Mouse (Mus musculus): Measurements from ENCODE around the gene Clec4d. TPM values are rescaled to one million over a fixed set of nuclear protein-coding genes. Genes with fewer than 3 reads are reported as not detected.
"Not testable (repeated sequence)": the region's sequence is repeated elsewhere in the genome, so short reads cannot be mapped to it uniquely, and the experiment has no call there.

The Clec4d gene
- 2.5 and 6.1 TPM in 2 replicates for total RNA-seq (2015; ENCODE audit: low replicate concordance)
- 1.1 and 2.2 TPM in 2 replicates for total RNA-seq (2017; ENCODE audit: low replicate concordance)

- peak; percentile 64 for ATAC-seq (replicated peaks; ENCODE audit: low FRiP score, poor library complexity, severe bottlenecking)
These were observed at the start of gene Clec4d for GRCm38 (mm10) chr6:123261555-123262161. Clec4d (plus strand) TSS chr6:123262111.

DNA sequence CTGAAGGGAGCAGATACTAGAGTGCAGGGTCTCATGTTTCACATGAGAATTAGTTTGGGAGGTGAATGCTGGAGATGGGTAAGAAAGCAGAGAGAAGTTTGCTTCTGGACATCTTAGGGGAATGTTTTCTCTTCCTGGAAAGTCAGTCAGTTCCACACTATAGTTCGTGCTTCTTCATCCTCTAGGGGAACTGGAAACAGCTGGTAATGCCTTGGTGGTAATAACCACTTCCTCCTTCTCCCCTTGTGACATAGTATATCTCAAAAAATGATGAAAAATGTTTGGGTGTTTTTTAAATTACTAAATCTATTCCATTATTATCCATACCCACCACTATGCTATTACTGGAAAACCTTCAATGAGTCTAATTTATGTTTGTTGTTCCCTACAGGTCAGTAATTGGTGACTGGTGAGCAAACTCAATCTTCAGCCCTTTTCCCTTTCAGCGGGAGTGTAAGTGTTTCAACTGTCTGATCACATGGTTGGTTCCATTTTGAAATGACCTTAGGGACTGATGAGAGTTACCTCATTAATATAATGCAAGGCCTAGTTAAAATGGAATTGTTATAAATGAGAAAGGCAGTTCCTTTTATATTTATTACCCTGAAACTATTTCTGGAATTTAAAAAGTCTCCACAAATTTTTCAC is 34.3 kb upstream of the Clec4d start:
- ATAC-seq (replicated peaks; ENCODE audit: low FRiP score, poor library complexity, severe bottlenecking), result no peak

- ATAC-seq (replicated peaks; ENCODE audit: low FRiP score, poor library complexity, severe bottlenecking), result no peak
These were observed 32.3 kb upstream of the Clec4d start, which contains the start of gene Clec4n for GRCm38 (mm10) chr6:123229644-123230043. Clec4n (plus strand) TSS chr6:123229843.

DNA sequence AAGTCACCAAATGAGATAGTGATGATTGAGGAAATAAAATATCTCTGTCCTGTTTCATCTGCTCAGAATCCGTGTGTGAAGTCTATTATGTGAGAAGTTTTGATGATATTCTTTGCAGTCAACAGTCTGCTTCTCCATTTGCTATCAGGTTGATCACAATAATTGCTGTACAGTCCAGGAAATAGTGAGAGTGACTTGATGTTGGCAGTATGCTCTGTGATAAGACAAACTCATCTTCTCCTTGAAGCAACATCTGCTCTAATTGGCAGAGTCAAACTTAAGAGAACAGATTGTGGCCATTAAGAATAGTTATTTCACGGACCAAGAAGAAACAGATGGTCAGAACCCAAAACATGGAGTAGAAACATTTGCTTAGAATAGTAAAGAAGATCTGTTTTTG is 30.8 kb upstream of the Clec4d start:
- ATAC-seq (replicated peaks; ENCODE audit: low FRiP score, poor library complexity, severe bottlenecking), result no peak

- no peak for ATAC-seq (replicated peaks; ENCODE audit: low FRiP score, poor library complexity, severe bottlenecking)
These were observed 24.3 kb upstream of the Clec4d start for GRCm38 (mm10) chr6:123237582-123237981.

DNA sequence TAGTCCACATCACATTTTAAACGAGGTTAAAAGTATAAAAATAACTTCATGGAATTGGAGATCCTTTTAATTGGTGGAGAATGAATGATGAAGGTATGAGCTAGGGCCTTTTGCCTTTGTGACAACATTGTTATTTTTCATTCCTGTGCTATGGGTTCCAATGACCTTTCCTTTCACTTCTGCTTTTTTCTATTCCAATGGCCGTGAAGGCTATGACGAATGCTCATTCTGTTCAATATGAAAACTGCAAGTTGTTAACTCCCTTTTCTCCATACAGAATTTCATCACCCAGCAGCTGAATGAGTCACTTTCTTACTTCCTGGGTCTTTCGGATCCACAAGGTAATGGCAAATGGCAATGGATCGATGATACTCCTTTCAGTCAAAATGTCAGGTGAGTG is 17.7 kb upstream of the Clec4d start:
- no peak for ATAC-seq (replicated peaks; ENCODE audit: low FRiP score, poor library complexity, severe bottlenecking)

GRCm38 (mm10) chr6:123248862-123249261 is 13.0 kb upstream of the Clec4d start:
- ATAC-seq (replicated peaks; ENCODE audit: low FRiP score, poor library complexity, severe bottlenecking), result not testable (repeated sequence)

- no peak for ATAC-seq (replicated peaks; ENCODE audit: low FRiP score, poor library complexity, severe bottlenecking)
These were observed 9.2 kb upstream of the Clec4d start for GRCm38 (mm10) chr6:123252735-123253134.

DNA sequence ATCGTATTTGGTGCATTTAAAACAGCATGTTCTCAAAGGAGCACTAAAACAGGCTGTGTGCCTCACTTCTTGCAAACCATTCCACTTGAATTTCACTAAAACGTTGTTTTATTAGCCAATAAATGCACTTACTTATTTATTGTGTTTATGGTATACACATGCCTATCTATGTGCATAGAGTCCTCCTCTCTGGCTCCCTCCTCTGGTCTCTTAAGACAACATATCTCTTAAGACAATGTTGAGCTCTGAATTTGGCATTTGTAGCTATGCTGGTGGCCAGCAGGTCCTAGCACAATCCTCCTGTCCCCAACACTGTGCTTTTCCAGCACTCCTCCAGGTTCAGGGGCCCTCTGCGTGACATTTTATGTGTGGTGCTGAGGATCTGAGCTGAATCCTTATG is 3.0 kb upstream of the Clec4d start:
- 0 out of 2 replicates have a peak, but pooled peaks have one; percentile 54 for ATAC-seq (replicated peaks; ENCODE audit: low FRiP score, poor library complexity, severe bottlenecking)

DNA sequence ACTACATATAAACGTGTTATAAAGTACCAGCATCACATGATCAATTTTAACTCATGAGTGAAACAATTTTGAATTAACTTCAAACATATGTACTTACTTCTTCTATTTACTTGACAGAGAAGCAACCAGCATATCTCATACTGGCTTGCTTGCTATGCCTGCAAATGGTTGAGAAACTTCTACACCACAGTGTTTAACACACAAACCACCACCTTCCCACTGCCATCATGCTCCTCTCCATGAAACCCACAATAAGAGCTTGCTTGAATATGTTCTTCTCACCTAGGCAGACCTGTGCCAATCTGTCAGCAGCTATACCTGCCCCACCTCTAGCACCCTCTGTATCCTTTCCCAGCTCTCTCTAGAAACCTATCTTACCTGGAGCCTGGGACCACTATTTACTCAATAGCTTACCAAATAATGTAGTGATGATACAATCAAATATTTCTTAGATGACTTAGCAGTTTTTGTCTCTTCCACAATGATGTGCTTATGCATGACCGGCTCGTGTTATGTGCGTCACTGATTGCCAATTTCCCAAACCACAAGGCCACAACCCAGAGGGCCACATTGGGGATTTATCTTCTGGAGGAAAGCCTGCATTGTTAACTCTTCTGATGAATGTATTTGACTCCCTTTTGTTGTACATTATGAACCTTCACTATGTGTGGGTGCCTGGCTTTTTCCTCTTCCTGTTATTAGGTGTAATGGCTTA is 1.9 kb upstream of the Clec4d start:
- no peak for ATAC-seq (replicated peaks; ENCODE audit: low FRiP score, poor library complexity, severe bottlenecking)

- no peak for ATAC-seq (replicated peaks; ENCODE audit: low FRiP score, poor library complexity, severe bottlenecking)
These were observed 1.0 kb upstream of the Clec4d start for GRCm38 (mm10) chr6:123260868-123261267.

DNA sequence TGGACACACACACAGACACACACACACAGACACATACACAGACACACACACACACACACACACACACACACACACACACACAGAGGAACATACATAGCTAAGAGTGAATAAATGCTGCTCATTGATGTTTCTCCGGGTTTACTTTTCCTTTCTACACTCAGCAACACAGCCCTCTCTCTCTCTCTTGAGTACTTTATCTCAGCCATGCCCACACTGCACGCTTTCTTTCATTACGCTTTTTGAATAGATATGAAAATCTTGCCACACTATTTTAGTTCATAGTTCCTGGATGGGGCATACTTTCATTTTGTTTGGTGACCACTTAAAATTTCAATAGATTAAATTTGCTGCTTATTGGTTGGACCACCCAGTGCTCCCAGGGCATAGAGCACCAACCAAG is 2.3 kb downstream of the Clec4d start:
- no peak for ATAC-seq (replicated peaks; ENCODE audit: low FRiP score, poor library complexity, severe bottlenecking)

DNA sequence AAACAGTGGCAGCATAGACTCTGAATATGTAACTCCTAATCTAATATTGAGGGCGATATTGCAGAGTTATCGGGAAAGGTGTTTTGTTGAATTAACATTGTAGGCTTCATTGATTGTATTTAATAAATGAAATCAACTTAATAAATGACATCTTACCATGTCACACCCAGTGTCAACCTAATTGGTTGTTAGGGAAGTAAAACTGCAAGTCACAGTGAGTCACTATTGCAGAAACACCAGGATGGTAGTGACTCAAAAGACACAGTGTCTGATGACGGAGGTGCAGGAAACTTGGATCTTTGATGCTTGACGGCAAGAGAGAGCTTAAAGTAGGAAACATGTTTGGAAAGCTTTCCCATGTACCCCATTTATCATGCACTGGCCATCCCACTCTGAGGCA is 3.9 kb downstream of the Clec4d start:
- ATAC-seq (replicated peaks; ENCODE audit: low FRiP score, poor library complexity, severe bottlenecking), result peak; percentile 74

GRCm38 (mm10) chr6:123266945-123267344 is 5.0 kb downstream of the Clec4d start:
- 0 out of 2 replicates have a peak, but pooled peaks have one; percentile 30 for ATAC-seq (replicated peaks; ENCODE audit: low FRiP score, poor library complexity, severe bottlenecking)

DNA sequence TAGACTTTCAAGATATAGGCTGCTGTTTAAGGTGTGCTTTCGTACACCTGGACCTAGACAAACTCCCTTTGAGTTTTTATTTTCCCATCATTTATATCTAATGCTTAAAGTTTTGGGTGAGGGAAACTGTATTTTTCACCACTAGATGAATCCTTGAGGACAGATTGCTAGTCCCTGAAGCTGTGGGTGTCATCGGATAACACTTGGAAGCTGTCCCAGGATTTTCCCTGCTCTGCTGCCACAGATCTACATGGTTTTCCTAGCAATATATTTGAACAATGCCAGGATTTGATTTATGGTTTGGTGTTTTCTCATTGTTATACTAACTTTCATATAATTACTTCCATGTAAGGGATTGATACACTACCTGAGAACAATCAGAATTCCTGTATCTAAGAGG is 17.5 kb downstream of the Clec4d start:
- ATAC-seq (replicated peaks; ENCODE audit: low FRiP score, poor library complexity, severe bottlenecking), result no peak

DNA sequence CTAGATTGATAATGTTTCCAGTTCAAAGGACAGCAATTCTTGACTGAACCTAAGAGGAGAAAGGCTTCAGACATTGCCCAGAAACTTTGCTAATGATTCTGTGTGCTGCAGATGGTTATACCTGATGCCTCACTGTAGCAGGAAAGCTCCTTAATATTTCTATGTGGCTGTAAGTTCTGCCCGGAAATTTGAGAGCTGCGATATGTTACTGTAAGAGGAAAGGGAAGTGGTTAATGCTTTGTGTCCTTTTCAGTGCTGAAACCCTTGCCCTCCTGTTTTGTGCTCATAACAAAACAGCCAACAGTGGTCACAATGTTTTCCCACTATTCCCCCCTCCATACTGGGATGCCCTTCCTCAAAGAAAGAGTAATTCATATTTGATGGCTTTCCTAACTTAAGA is 24.4 kb downstream of the Clec4d start:
- ATAC-seq (replicated peaks; ENCODE audit: low FRiP score, poor library complexity, severe bottlenecking), result no peak

DNA sequence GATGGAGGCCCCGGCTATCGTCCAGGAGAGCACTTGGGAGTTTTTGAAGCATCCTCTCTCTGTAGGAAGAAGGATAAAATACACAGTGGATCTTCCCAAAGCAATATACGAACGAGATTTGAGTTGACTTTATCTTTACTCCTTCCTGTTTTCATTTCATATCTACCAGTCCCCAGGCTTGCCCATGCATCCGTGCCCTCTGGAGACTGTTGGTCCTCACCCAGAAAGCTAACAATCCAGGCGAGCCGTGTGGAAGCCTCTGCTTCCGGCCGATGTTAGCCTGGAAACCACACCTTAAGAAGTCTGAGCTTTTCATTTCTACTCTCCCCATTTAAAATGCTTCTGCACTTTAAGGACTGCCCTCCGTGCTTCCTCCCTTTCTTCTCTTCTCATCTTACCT is 27.0 kb downstream of the Clec4d start:
- ATAC-seq (replicated peaks; ENCODE audit: low FRiP score, poor library complexity, severe bottlenecking), result peak; percentile 16; the same call in 1 of the 2 replicates

GRCm38 (mm10) chr6:123289753-123290152 is 27.8 kb downstream of the Clec4d start, which contains the start of gene Clec4e:
Clec4e (minus strand) TSS chr6:123289870.
- ATAC-seq (replicated peaks; ENCODE audit: low FRiP score, poor library complexity, severe bottlenecking), result no peak

DNA sequence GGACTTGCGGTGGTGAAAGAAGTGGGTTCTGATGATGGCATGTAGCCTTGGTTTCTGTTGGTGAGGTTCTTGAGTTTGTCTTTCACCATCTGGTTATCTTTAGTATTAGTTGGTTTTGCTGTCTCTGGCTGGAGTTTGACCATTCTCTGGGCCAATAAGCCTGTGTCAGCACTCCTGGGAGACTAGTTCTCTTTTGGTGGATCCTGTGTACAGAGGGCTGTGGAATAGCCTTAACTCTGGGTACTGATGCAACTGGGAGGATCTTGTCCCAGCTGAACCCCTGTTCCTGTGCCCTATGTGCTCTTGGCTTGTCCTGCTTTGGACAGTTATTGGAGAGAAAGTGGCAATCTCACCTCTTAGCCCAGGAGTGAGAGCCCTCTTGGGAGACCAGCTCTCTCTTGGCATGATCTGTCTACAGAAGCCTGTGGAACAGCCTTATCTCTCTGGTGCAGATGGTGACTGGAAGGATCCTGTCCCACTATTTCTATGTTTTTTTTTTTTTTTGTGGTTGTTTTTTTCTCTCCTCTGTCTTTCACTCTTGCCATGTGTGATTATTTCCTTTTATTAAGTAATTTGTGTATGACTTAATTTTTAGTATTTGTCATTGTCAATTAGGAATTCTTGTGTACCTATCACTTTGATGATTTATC is 31.0 kb downstream of the Clec4d start:
- peak; percentile 89 for ATAC-seq (replicated peaks; ENCODE audit: low FRiP score, poor library complexity, severe bottlenecking)

DNA sequence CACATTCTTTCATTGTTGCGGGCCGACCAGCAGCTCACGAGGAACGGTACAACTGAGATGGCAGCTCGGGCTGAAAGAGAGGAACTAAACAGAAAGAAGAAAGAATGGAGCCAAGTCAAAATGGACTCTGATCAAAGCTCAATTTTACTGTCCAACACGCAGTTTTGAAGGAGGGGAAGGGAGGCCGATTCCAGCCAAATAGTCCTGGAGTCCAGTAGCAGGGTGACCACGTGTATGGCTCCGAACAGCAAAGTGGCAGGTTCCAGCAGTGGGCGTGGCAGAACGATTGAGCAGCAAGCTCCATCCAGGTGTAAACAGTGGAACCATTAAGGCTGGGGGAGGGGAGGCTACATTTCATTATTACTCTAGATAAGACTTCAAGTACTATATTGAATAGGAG is 31.6 kb downstream of the Clec4d start:
- ATAC-seq (replicated peaks; ENCODE audit: low FRiP score, poor library complexity, severe bottlenecking), result not testable (repeated sequence)

All from erythroid progenitor cell, adult 5-6 weeks (primary cell).